Mouse (Mus musculus) neutrophil, adult 59 days (primary cell): ENCODE results near the gene Lysmd4. TPM values are rescaled to one million over a fixed set of nuclear protein-coding genes. Genes with fewer than 3 reads are reported as not detected.

Source experiments
- total RNA-seq, 2 experiments: library from RNA; stranded (reverse); gene quantifications; 1 replicate in 1 of 2; 2 replicates in 1 of 2; pipeline ENCODE4 v1.2.4; 2023

The Lysmd4 gene
- total RNA-seq, result 1 to 10 TPM; 3.2 to 4.2 TPM

GRCm38 (mm10) chr7:67222220-67222862 is at the start of gene Lysmd4:
Lysmd4 (plus strand) TSS chr7:67222544.

Other genes starting within 250 kb of the Lysmd4 start
- 100 to 1,000 TPM in 1 of 2 experiments, 10 to 100 TPM in 1; 82.5 to 103 TPM for gene Mef2a, start 150.3 kb downstream of the Lysmd4 start, total RNA-seq